In the genomic region with DNA sequence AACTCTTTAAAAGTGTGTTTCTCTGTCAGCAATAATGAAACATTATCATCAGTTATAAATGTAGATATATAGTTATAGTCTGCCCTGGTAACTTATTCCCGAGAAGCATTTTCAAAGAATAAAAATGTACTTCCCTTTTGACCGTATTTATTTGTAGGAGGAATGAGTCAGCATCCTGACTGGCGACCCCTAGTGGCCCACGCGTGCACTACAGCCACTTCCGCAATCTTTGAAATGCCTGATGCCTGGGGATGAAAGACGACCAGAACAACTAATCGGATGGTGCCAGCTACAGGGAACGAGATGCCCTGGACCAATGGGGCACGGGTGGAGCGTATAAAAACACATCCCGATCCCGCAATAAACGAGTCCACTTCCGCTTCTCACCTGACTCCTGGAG, we compare ENCODE assay signal across 8 mouse cellular contexts.
DNase-seq lines count a peak whose midpoint lies in the region; ATAC-seq and TF ChIP-seq lines count a peak whose summit lies in the region.

No protein-coding gene starts in this region.

- peak; percentile 83 for DNase-seq in kidney, adult 18-20 months
- DNase-seq in ES-E14 (ENCODE audit: low read depth, low spot score) = peak; percentile 42
- DNase-seq in c-Kit-positive CD71-negative TER-119-negative erythroid progenitor cells, embryonic 14.5 days (ENCODE audit: low read depth) = peak; percentile 53
- DNase-seq in gastrocnemius, postnatal 25 days = peak; percentile 42
- peak; percentile 74 for DNase-seq in limb, embryonic 11.5 days (ENCODE audit: low spot score)
- peak; percentile 70 for DNase-seq in retina, embryonic 14.5 days (ENCODE audit: low spot score)
- peak; percentile 72 for DNase-seq in urinary bladder, postnatal 25 days (ENCODE audit: low spot score)

- no peaks in the 10 kb centered on the region for H3K9me3 ChIP-seq in kidney, embryonic 14.5 days (ENCODE audit: control insufficient read depth, low read length)
- H3K9me3 ChIP-seq in ES-E14 (ENCODE audit: control insufficient read depth, insufficient read depth, low read depth, low read length) = peaks cover 2% of the 10 kb centered on the region; the same call in 1 of the 2 replicates
- no peaks in the 10 kb centered on the region for H3K9me3 ChIP-seq in limb, embryonic 11.5 days (ENCODE audit: control insufficient read depth, low read length)

- no peak overlapping the region for H3K9ac ChIP-seq in kidney, embryonic 14.5 days (ENCODE audit: low read depth, low read length)
- H3K9ac ChIP-seq in ES-E14 (ENCODE audit: insufficient read depth, low read depth, low read length, poor library complexity, severe bottlenecking) = no peak overlapping the region
- H3K9ac ChIP-seq in limb, embryonic 11.5 days (ENCODE audit: low read length) = no peak overlapping the region

- ATAC-seq in kidney, embryonic 14.5 days (ENCODE audit: low FRiP score, low TSS enrichment) = no peak
- no peak for ATAC-seq in limb, embryonic 11.5 days (ENCODE audit: insufficient number of reproducible peaks, low FRiP score, low TSS enrichment, low read depth)

- in situ Hi-C loops in ES-E14 (cut with MboI; ENCODE audit: low sequenced_read_pairs in 2 of 2, unreplicated experiment in 2 of 2) = no loop called here

- no peaks in the 10 kb centered on the region for H3K4me1 ChIP-seq in kidney, embryonic 14.5 days (ENCODE audit: control insufficient read depth, insufficient read depth, low read length)
- H3K4me1 ChIP-seq in ES-E14 (ENCODE audit: control insufficient read depth in 2 of 2, insufficient read depth in 2 of 2, low read length in 2 of 2, poor library complexity in 1 of 2) = no peaks in the 10 kb centered on the region
- 0 out of 2 replicates have a peak, but pooled peaks cover 2% of the 10 kb centered on the region for H3K4me1 ChIP-seq in limb, embryonic 11.5 days (ENCODE audit: control insufficient read depth, insufficient read depth, low read length)

- H3K4me2 ChIP-seq in kidney, embryonic 14.5 days (replicated peaks; ENCODE audit: low read depth, low read length) = no peak overlapping the region
- H3K4me2 ChIP-seq in limb, embryonic 11.5 days (ENCODE audit: low read depth, severe bottlenecking) = no peak overlapping the region

- H3K36me3 ChIP-seq in kidney, embryonic 14.5 days (ENCODE audit: control insufficient read depth, insufficient read depth, low read length) = no peaks in the 10 kb centered on the region
- no peaks in the 10 kb centered on the region for H3K36me3 ChIP-seq in ES-E14 (ENCODE audit: control insufficient read depth, insufficient read depth, low read length, poor library complexity, severe bottlenecking)
- no peaks in the 10 kb centered on the region for H3K36me3 ChIP-seq in limb, embryonic 11.5 days (ENCODE audit: control insufficient read depth, insufficient read depth, low read length)

- H3K27me3 ChIP-seq in kidney, embryonic 14.5 days (ENCODE audit: control insufficient read depth, insufficient read depth, low read length) = no peaks in the 10 kb centered on the region
- no peaks in the 10 kb centered on the region for H3K27me3 ChIP-seq in limb, embryonic 11.5 days (ENCODE audit: control insufficient read depth, insufficient read depth, low read length)

- 68% methylated on average over 15 of the region's 15 CpGs for WGBS in kidney, embryonic 14.5 days
- WGBS in limb, embryonic 11.5 days = 66% methylated on average over 15 of the region's 15 CpGs

- H3K27ac ChIP-seq in kidney, embryonic 14.5 days (ENCODE audit: low read depth, low read length) = no peak overlapping the region
- no peak overlapping the region for H3K27ac ChIP-seq in ES-E14 (ENCODE audit: insufficient read depth, low read depth, low read length, poor library complexity, severe bottlenecking)
- no peak overlapping the region for H3K27ac ChIP-seq in limb, embryonic 11.5 days (replicated peaks; ENCODE audit: low read depth, low read length)

- H3K4me3 ChIP-seq in kidney, embryonic 14.5 days (ENCODE audit: low read length) = no peak overlapping the region
- H3K4me3 ChIP-seq in ES-E14 (ENCODE audit: insufficient read depth in 1 of 2, low read depth in 1 of 2, low read length in 2 of 2, poor library complexity in 1 of 2, severe bottlenecking in 1 of 2) = no peak overlapping the region
- H3K4me3 ChIP-seq in limb, embryonic 11.5 days (ENCODE audit: low read depth, low read length) = no peak overlapping the region

TF ChIP-seq in ES-E14, 5 proteins besides CTCF, POLR2A, EP300 and RAD21:
- TF ChIP-seq MAFK (IDR thresholded peaks at IDR 0.05; ENCODE audit: insufficient read depth, low read depth, low read length) = peak; percentile 89
- TF ChIP-seq CHD2 (IDR thresholded peaks at IDR 0.05; ENCODE audit: low read depth, low read length) = no peak
- no peak for TF ChIP-seq ZNF384 (IDR thresholded peaks at IDR 0.05; ENCODE audit: low read depth, low read length)
- no peak for TF ChIP-seq ZC3H11A (IDR thresholded peaks at IDR 0.05; ENCODE audit: borderline replicate concordance, low read depth, low read length)
